Mouse (Mus musculus) lung, adult 10 weeks (tissue): ENCODE results near the gene Rnf207. TPM values are rescaled to one million over a fixed set of nuclear protein-coding genes. Genes with fewer than 3 reads are reported as not detected.

ENCODE experiments used
- polyA plus RNA-seq: library from polyadenylated mRNA; stranded (reverse); fragments of 350-450 nt; fragmentation: Illumina TruSeq; extraction: RNeasy Lipid Tissue Mini Kit (QIAGEN cat#74804); gene quantifications from one replicate; pipeline ENCODE4 v1.2.3, GENCODE M21; 2014; ENCODE audit warnings: low read depth, low replicate concordance; ENCODE audit not compliant: insufficient read depth

The Rnf207 gene
- polyA plus RNA-seq, result 0.60 TPM

GRCm38 (mm10) chr4:152318517-152319234 is at the start of gene Rnf207:
Gene Rnf207 (minus strand): TSS chr4:152318993.

GRCm38 (mm10) chr4:152338419-152339292 is 19.9 kb upstream of the Rnf207 start, which contains the start of gene Chd5:
Gene Chd5 (plus strand): TSS chr4:152338651.

GRCm38 (mm10) chr4:152325574-152326411 is 7.0 kb upstream of the Rnf207 start, which contains the start of gene Rpl22:
Gene Rpl22 (plus strand): TSS chr4:152325742.

GRCm38 (mm10) chr4:152296874-152297861 is 21.6 kb downstream of the Rnf207 start, which contains the start of gene Icmt:
Gene Icmt (plus strand): TSS chr4:152297227.

GRCm38 (mm10) chr4:152291562-152291961 is 27.2 kb downstream of the Rnf207 start, which contains the start of gene Hes3:
Gene Hes3 (minus strand): TSS chr4:152291662.

GRCm38 (mm10) chr4:152273621-152274236 is 45.1 kb downstream of the Rnf207 start, which contains the start of gene Gpr153:
Gene Gpr153 (plus strand): TSS chr4:152274232.

Other genes starting within 250 kb of the Rnf207 start
- gene Plekhg5, start 246.5 kb downstream of the Rnf207 start, polyA plus RNA-seq, result 9.4 TPM
- 3.8 TPM for gene Tnfrsf25, start 203.1 kb downstream of the Rnf207 start, polyA plus RNA-seq
- 2.4 TPM for gene Espn, start 166.6 kb downstream of the Rnf207 start, polyA plus RNA-seq
- gene Hes2, start 160.1 kb downstream of the Rnf207 start, polyA plus RNA-seq, result 3.3 TPM
- 118 TPM for gene Acot7, start 140.9 kb downstream of the Rnf207 start, polyA plus RNA-seq
- 8.2 TPM for gene Gpr153, start 44.8 kb downstream of the Rnf207 start, polyA plus RNA-seq
- not detected for gene Hes3, start 27.3 kb downstream of the Rnf207 start, polyA plus RNA-seq
- gene Icmt, start 21.8 kb downstream of the Rnf207 start, polyA plus RNA-seq, result 23.1 TPM
- gene Rpl22, start 6.7 kb upstream of the Rnf207 start, polyA plus RNA-seq, result 831 TPM
- gene Chd5, start 19.7 kb upstream of the Rnf207 start, polyA plus RNA-seq, result 0.34 TPM
- 0.68 TPM for gene Nphp4, start 157.7 kb upstream of the Rnf207 start, polyA plus RNA-seq
- gene Kcnab2, start 158.9 kb upstream of the Rnf207 start, polyA plus RNA-seq, result 5.5 TPM